Mouse (Mus musculus) intestine, embryonic 16.5 days (tissue): ENCODE results near the gene Ptprn2. TPM values are rescaled to one million over a fixed set of nuclear protein-coding genes. Genes with fewer than 3 reads are reported as not detected.
A peak's percentile ranks its signal among the peaks of the same experiment; 100 is the strongest.

Source experiments
- ATAC-seq: fragments of 200-750 bp; cut with Nextera tagmentation; 2 replicates; pipeline ENCODE4 v1.8.0; 2017; ENCODE audit warnings: moderate TSS enrichment, moderate library complexity
- H3K27ac ChIP-seq: fragments of 300-500 bp; sonication (generic); 2 replicates; pipeline ENCODE4 v1.5.1; 2014; ENCODE audit warnings: mild to moderate bottlenecking, low read length
- H3K27me3 ChIP-seq: fragments of 300-500 bp; sonication (generic); replicated peaks from 2 replicates; pipeline ENCODE4 v1.6.1; 2014; ENCODE audit warnings: low read length, control low read depth, mixed read lengths; ENCODE audit not compliant: control insufficient read depth, insufficient read depth
- H3K36me3 ChIP-seq: fragments of 300-500 bp; sonication (generic); 2 replicates; pipeline ENCODE4 v1.6.1; 2014; ENCODE audit warnings: low read length, control low read depth; ENCODE audit not compliant: control insufficient read depth, insufficient read depth
- H3K4me1 ChIP-seq: fragments of 300-500 bp; sonication (generic); 2 replicates; pipeline ENCODE4 v1.6.1; 2014; ENCODE audit warnings: low read length, control low read depth, mixed read lengths; ENCODE audit not compliant: control insufficient read depth, insufficient read depth
- H3K4me2 ChIP-seq: fragments of 300-500 bp; sonication (generic); 2 replicates; pipeline ENCODE4 v1.6.1; 2014; ENCODE audit warnings: low read depth, low read length, control low read depth
- H3K4me3 ChIP-seq: fragments of 300-500 bp; sonication (generic); 2 replicates; pipeline ENCODE4 v1.5.1; 2014; ENCODE audit warnings: mild to moderate bottlenecking, low read length
- H3K9ac ChIP-seq: fragments of 300-500 bp; sonication (generic); 2 replicates; pipeline ENCODE4 v1.6.1; 2014; ENCODE audit warnings: low read depth, low read length
- H3K9me3 ChIP-seq: fragments of 300-500 bp; sonication (generic); 2 replicates; pipeline ENCODE4 v1.6.1; 2016; ENCODE audit warnings: low read length, control low read depth; ENCODE audit not compliant: control insufficient read depth
- WGBS: fragments of 180-500 bp; shearing (Covaris S2); extraction: QIAGEN DNeasy Blood & Tissue Kit; methylation state at CpG from one replicate; pipeline ENCODE4 v1.1.7; 2014; 5-methylcytosine and 5-hydroxymethylcytosine counted together
- polyA plus RNA-seq: library from polyadenylated mRNA; unstranded; fragments of >200 nt; fragmentation: Nextera tagmentation; extraction: Ambion mirVana; gene quantifications from 2 replicates; pipeline ENCODE4 v1.2.1, GENCODE M21; 2015

The Ptprn2 gene
- polyA plus RNA-seq, 1 experiment from 2014 or later = 1.8 TPM

DNA sequence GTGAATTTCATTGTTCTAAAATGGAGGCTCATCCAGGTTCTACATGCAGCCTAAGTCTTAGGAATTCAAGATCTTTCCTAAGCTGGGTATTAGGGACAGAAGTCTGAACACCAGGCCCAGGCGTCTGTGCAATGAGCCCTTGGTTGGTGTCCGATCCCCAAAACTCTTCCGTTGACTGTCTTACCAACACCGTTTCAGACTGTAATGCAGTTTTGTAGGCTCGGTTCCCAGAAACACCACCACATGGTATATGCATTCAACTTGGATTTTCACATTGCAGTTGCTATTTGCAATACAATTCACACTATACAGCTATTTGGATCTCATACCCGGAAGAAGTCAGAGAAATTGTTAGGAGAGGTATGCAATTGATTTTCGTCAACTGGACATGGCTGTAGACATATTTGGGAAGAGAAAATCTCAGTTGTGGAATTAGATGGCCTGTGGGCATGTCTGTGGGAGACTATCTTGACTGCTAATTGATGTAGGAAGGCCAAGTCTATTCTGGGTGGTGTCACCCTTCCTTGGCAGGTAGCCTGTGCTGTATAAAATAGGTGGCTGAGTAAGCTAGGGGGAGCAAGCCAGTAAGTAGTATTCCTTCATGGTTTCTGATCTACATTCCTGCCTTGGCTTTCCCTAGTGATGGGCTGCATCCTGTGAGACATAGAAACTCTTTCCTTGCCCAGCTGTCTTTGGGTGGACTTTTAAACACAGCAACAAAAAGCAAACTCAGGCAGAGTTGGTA is 109.5 kb downstream of the Ptprn2 start:
- no peak overlapping the region for H3K4me2 ChIP-seq
- no peaks in the 10 kb centered on the region for H3K36me3 ChIP-seq
- no peak overlapping the region for H3K9ac ChIP-seq
- no peak for ATAC-seq
- no peaks in the 10 kb centered on the region for H3K9me3 ChIP-seq
- WGBS = 94% methylated on average over 7 of the region's 7 CpGs
- no peaks in the 10 kb centered on the region for H3K27me3 ChIP-seq
- H3K4me1 ChIP-seq = no peaks in the 10 kb centered on the region
- no peak overlapping the region for H3K27ac ChIP-seq
- H3K4me3 ChIP-seq = no peak overlapping the region

DNA sequence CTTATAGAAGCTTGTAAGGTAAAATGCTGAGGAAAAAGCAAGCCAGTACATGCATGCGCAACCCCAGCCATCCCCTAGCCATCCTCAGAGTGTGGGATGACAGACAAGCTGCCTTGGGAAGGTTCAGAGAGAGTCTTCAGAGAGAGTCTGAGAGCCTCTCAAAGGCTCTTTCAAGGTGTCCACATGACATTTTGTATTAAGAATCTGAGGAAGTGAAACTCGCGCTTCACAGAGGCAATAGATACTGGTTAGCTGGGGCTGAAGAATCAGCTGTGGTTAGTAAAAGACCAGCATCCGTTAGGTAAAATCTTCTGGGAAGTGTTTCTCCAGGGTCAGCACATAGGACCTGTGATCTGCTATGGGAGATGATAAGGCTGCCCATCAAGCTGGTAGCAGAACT is 110.2 kb downstream of the Ptprn2 start:
- H3K4me1 ChIP-seq = no peaks in the 10 kb centered on the region

DNA sequence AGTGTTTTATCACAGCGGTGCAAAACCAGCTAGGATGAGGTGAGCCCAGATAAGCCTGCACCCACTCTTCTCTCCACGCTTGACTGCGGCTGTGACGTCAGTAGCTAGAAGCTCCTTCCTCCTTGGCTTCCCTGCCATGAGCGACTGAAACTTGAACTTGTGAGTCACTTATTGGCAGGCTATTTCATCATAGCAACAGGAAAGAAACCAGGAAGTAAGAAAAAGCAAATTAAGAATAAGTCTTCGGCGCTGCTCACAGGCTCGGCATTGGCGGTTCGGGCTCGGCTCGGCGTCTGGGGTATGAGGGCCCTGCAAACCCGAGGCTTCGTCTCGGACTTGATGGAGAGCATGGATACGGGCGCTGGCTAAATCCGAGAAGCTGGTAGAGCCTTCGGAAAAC is 111.5 kb downstream of the Ptprn2 start:
- H3K9me3 ChIP-seq = no peaks in the 10 kb centered on the region
- 89% methylated on average over 20 of the region's 20 CpGs for WGBS
- no peaks in the 10 kb centered on the region for H3K27me3 ChIP-seq
- no peak overlapping the region for H3K4me2 ChIP-seq
- no peak overlapping the region for H3K9ac ChIP-seq
- H3K36me3 ChIP-seq = no peaks in the 10 kb centered on the region
- H3K4me1 ChIP-seq = no peaks in the 10 kb centered on the region
- H3K27ac ChIP-seq = no peak overlapping the region
- H3K4me3 ChIP-seq = no peak overlapping the region
- no peak for ATAC-seq

More for the DNA sequence above, 110.2 kb downstream of the Ptprn2 start:
- Histone ChIP-seq H3K27ac (no peak overlapping the region), H3K4me3 (no peak overlapping the region), H3K4me2 (no peak overlapping the region), H3K27me3 (no peaks in the 10 kb centered on the region), H3K36me3 (no peaks in the 10 kb centered on the region), H3K9me3 (no peaks in the 10 kb centered on the region), H3K9ac (no peak overlapping the region)
- 91% methylated on average over 4 of the region's 4 CpGs for WGBS
- no peak for ATAC-seq

DNA sequence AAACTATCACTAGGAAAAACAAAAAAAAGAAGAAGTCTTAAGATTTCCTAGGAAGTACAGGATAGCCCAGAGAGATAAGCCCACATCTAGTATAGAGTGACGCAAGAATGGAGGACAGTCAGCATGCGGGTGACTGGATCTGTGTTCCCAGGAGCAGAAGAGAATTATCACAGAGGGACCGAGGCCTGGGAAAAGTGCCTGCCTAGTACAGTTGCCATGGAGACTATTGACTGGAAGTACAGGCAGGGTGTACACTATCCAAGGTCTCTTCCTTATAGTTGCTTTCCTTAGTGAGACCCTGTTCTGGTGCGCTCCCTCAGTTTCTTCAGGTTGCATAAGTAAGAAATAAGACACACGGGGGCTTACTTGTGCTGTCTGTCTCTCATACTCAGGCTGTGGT is 112.2 kb downstream of the Ptprn2 start:
- ATAC-seq = 0 out of 2 replicates have a peak, but pooled peaks have one; percentile 36
- Histone ChIP-seq H3K9me3 (no peaks in the 10 kb centered on the region), H3K4me3 (no peak overlapping the region), H3K4me2 (no peak overlapping the region), H3K9ac (no peak overlapping the region), H3K27me3 (no peaks in the 10 kb centered on the region), H3K27ac (no peak overlapping the region), H3K4me1 (no peaks in the 10 kb centered on the region), H3K36me3 (no peaks in the 10 kb centered on the region)
- WGBS = 78% methylated on average over 5 of the region's 5 CpGs

DNA sequence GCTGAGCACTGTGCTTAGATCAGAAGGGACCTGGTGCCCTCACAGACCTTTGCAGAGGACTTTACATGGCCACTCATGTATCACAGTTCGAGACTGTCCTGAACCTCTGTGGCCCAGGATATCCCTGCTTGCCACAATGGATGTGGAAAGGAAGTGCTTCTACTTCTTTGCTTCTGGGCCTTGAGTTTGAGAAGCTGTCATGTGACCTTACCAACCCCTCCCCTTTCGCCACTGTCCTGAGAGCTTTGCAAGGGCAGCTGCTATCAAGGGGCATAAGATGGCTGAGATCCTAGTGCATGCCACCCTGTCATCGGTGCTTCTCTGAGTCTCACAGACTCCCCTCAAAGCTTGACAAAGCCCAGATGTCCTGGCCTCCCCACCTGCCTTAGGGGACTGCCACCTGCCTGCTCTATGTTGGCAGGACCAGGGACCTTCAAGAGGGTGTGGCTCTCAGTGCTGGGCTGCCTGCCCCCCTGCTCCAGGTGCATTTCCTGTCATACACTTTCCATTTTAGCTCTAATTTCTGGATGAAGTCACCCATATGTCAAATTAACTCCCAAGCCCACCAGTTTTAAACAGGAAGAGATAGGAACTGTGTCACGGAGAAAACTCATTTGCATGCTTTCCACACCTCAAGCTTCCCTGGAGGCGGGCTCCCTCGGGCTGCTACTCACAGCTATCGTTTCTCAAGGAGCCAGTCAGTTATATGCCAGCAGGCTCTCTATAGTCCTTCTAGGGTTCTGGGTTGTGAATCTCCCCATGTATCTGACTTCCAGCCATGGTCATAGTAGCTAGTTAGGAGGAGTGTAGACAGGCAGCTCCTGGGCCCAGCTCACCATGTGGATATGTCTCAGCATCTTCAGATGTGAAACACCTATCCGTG is 112.8 kb downstream of the Ptprn2 start:
- Histone ChIP-seq H3K4me3 (no peak overlapping the region), H3K27ac (no peak overlapping the region), H3K4me2 (no peak overlapping the region), H3K36me3 (no peaks in the 10 kb centered on the region), H3K9ac (no peak overlapping the region), H3K9me3 (no peaks in the 10 kb centered on the region), H3K27me3 (no peaks in the 10 kb centered on the region), H3K4me1 (no peaks in the 10 kb centered on the region)
- WGBS = 73% methylated on average over 8 of the region's 8 CpGs
- no peak for ATAC-seq

DNA sequence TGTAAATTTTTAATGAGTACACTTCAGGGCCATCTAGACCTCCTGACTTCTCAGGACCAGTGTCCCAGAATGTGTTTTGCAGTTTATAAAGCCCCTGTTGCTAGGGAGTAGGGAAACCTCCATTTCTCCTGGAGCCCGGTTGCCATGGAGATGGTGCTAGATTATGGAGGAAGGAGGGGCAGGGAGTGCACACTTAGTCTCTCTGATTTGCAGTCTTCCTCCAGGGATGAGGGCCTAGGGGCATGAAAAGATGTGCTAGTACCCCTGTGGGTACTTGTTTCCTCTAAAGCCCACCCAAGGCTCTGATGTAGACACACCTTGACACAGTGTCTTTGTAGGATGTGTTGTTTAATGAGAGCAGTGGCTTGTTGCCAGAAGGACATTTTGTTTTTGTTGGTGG is 114.0 kb downstream of the Ptprn2 start:
- H3K9me3 ChIP-seq = no peaks in the 10 kb centered on the region
- no peak overlapping the region for H3K4me2 ChIP-seq
- H3K4me1 ChIP-seq = no peaks in the 10 kb centered on the region
- no peak overlapping the region for H3K9ac ChIP-seq
- no peak overlapping the region for H3K4me3 ChIP-seq
- no peaks in the 10 kb centered on the region for H3K36me3 ChIP-seq
- whole genome bisulfite sequencing = 91% methylated on average over 1 of the region's 1 CpGs
- H3K27me3 ChIP-seq = no peaks in the 10 kb centered on the region
- H3K27ac ChIP-seq = no peak overlapping the region
- ATAC-seq = no peak

DNA sequence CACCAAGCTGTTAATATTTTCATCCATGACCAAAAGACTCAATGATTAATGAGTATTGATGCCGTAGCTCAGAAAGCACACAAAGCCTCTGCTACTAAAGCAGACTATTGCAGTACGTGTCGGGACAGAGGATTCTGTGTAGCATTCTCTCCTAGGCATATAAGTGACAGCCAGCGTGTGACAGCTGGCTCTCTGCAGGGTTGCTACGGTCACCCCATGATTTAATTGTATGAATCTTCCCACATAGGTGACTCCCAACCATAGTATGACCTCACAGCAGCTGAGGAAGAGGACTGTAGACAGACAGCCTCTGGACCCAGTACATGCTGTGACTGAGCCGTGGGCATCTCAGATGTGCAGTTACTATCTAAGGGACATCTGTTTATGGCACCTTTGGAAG is 114.5 kb downstream of the Ptprn2 start:
- Histone ChIP-seq H3K4me1 (no peaks in the 10 kb centered on the region), H3K4me3 (no peak overlapping the region), H3K27ac (no peak overlapping the region), H3K9me3 (no peaks in the 10 kb centered on the region), H3K36me3 (no peaks in the 10 kb centered on the region), H3K27me3 (no peaks in the 10 kb centered on the region), H3K4me2 (no peak overlapping the region), H3K9ac (no peak overlapping the region)
- no peak for ATAC-seq
- 71% methylated on average over 6 of the region's 6 CpGs for WGBS

DNA sequence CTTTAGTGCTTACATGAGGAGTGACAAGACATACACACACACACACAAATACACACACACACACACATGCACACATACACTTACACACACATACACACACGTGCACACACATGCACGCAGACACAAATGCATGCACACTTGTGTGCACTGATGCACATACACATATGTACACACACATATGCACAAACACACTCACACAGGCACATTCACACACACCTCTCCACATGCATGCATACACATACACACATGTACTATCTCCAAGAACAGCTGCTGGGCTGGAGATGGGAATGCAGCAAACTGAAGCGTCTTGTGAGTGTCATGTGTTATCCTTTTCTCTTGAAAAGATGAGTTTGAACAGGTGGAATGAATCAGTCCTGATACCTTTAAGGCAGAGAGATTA is 115.9 kb downstream of the Ptprn2 start:
- Histone ChIP-seq H3K27ac (no peak overlapping the region), H3K9me3 (no peaks in the 10 kb centered on the region), H3K36me3 (no peaks in the 10 kb centered on the region), H3K4me2 (no peak overlapping the region), H3K4me3 (no peak overlapping the region), H3K9ac (no peak overlapping the region), H3K4me1 (no peaks in the 10 kb centered on the region), H3K27me3 (no peaks in the 10 kb centered on the region)
- ATAC-seq = no peak
- 81% methylated on average over 3 of the region's 3 CpGs for WGBS

DNA sequence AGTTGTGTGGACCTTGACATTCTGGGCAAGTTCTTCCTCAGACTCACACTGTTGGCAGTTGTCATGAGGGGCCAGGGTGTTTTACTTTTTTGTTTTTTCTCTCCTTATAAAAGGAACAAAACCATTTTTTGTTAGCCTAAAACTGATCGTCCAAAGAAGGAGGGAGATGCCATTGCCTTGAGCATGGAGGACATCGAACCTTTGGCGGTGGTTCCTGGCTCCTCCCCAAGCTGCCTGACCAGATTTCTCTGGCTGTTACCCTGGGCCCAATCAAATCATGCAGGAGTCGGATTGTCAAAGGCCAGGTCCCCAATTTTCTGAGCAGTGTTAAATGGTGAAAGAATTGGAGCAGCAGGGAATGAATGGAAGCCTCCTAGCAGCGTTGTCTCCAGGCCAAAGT is 116.4 kb downstream of the Ptprn2 start:
- H3K36me3 ChIP-seq = no peaks in the 10 kb centered on the region
- no peaks in the 10 kb centered on the region for H3K4me1 ChIP-seq
- 72% methylated on average over 5 of the region's 5 CpGs for WGBS
- H3K4me3 ChIP-seq = no peak overlapping the region
- H3K27ac ChIP-seq = no peak overlapping the region
- ATAC-seq = no peak
- H3K27me3 ChIP-seq = no peaks in the 10 kb centered on the region
- no peak overlapping the region for H3K4me2 ChIP-seq
- no peaks in the 10 kb centered on the region for H3K9me3 ChIP-seq
- H3K9ac ChIP-seq = no peak overlapping the region
